Mouse (Mus musculus) layer of hippocampus, adult 18-20 months (tissue): Measurements from ENCODE around the gene Wdr5. TPM values are rescaled to one million over a fixed set of nuclear protein-coding genes. Genes with fewer than 3 reads are reported as not detected.

Source experiments
- DNase-seq, 2 experiments: peaks; one replicate each; pipeline ENCODE4 v3.0.0; 2022; ENCODE audit warnings: low spot score in 2 of 2
- long read RNA-seq: library from polyadenylated mRNA; stranded (forward); transcript quantifications from one replicate; pipeline ENCODE4 v2.0.0, GENCODE M21; 2021
- total RNA-seq, 2 experiments: library from RNA; stranded (reverse); gene quantifications; 2 replicates each; pipeline ENCODE4 v1.2.3; 2021

Wdr5 gene
- total RNA-seq, result 10 to 100 TPM; 26.7 to 28.0 TPM
- long read RNA-seq, transcript Wdr5-201 (14 exons, 2,890 nt), result major isoform, 19 of 31 reads
- long read RNA-seq, partial matches to known transcripts, result 1 of 31 reads
- long read RNA-seq, other reads (novel, unspliced or antisense), result 11 of 31 reads

DNA sequence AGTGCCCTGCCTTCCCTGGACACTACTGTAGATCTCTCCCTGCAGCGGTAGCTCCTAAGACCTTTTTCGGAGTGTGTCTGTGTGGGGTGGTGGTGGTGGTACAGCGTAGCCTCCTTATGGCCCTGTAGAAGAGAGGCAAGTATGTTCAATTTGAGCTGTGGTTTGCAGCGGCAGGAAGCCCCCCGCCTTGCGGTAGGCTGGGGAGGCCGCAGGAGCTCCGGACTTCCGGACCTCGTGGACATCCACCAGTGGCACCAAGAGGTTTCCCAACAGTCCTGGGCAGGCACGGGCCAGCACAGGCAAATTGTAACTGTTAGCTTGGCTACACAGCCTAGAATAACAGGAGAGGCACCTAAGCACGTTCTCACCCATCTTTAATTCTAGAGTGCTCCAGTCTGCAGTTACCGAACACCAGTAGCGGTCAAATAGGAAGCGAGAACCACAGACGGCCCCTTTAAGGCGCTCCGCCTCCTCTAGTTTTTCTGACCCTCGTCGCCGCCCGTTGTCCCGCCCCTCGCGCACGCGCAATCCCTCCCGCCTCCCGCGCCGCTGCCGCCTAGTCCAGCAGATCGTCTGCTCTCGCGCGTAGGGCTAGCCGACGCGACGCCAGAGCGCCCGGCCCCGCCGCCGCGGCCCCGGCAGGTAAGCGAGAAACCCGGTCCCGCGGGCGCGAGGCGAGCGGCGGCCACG is at the start of gene Wdr5:
TSS of gene Wdr5 (plus strand) at position 519 of the 690 bp plus-strand sequence.
- DNase-seq, result peak; percentile 97

DNA sequence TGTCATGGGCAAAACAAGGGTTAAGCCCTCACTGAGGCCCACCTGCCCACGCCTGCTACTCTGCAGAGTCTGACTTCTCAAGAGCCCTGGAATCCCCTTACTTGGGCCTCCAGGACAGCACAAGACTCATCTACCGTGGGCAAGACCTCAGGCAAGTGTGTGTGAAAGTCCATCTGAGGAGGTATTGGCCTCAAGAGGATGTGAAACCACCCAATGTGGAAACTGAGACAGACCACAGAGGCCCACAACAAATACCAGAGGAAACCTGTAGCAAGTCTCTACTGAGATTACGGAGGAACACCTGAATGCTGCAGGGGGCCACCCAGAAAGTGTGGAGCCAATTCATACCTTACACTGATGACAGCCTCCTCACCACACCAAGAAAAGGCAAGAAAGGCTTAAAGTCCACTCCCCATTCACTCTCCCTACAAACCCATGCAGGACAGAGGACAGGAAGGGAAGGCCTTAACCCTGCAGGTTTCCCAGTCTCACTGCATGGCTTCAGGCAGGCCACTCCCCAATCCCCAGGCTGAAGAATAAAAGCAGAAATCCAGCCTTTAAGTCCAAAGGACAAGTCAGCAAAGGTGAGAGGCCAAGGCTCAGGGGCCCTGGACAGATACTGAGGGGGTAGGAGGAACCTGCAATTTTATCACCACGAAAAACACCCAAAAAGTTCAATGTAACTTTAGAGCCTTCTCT is 45.5 kb upstream of the Wdr5 start:
- no peak for DNase-seq

DNA sequence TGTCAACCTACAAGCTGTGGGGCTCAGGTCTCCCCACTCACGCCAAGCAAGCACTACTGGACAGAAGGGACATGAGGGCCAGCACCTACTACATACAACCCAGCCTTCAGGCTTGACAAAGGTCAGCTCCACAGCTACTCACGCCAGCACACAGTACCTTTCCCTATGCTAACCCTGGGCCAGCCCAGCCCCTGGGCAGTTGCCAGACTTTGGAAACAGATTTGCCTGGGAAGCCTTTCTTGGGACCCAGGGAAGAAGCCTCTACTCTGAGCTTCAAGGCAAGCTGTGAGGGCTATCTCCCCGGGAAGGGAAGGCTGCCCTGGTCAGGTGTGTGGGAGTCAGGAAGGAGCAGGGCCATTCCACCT is 45.0 kb upstream of the Wdr5 start:
- no peak for DNase-seq

DNA sequence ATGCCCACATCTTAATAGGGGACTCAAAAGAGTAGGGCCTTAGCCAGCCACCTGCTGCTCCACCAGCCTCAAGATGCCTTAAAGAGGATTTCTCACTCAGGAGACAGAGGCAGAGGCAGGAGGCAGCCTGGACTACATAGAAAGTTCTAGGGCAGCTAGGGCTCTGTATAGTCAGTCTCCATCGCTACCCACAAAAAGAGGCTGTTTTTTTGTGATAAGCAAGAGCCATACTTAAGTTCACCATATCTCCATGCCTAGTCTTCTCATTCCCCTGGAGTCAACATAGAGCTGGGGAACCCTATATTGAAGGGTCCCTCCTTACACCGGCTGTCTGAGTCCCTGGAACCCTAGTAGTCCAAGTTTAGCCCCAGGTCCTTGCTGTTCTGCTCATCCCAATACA is 44.4 kb upstream of the Wdr5 start:
- no peak for DNase-seq

DNA sequence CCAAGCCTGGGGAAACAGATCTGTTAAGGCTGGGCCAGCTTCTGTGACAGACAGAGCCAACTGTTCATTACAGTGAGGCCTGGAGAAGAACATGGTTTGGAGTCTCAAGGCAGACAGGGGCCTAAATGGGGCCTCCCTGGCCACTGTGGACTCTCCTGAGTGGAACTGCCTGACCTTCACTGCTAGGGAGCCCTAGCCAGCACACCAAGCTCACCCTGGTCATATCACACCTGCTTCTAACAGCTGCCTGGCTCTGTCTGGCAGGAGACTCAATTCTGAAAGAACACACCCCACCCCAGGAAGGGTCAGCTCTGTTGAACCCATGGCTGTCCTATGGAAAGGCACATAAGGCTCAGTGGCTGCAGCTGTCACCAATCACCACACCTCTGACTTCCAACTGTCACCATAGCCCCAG is 43.8 kb upstream of the Wdr5 start:
- DNase-seq, result no peak

- DNase-seq, result no peak
These were observed 41.7 kb upstream of the Wdr5 start for GRCm38 (mm10) chr2:27473061-27473765.

DNA sequence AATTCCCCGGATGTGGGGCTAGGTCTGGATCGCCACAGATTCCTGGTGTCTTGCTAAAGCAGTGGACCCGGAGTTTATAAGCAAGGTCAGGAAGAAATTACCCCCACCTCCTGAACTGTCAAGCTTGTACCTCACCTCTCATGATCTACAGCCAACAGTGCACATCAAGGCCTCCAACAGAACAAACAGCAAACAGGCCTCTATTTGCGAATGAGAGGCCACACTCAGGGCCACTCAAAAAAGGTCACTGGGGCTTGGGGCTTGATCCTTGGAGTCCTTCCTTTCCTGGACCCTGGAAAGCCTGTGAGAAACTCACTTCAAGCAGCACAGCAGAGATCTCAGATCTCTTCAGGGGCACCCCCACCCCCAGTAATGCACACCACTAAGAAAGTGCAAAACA is 41.0 kb upstream of the Wdr5 start:
- DNase-seq, result no peak

GRCm38 (mm10) chr2:27474621-27475484 is 40.1 kb upstream of the Wdr5 start:
- no peak for DNase-seq

- peak; percentile 88 to 94 for DNase-seq
These were observed 39.3 kb upstream of the Wdr5 start for GRCm38 (mm10) chr2:27475495-27476302.

DNA sequence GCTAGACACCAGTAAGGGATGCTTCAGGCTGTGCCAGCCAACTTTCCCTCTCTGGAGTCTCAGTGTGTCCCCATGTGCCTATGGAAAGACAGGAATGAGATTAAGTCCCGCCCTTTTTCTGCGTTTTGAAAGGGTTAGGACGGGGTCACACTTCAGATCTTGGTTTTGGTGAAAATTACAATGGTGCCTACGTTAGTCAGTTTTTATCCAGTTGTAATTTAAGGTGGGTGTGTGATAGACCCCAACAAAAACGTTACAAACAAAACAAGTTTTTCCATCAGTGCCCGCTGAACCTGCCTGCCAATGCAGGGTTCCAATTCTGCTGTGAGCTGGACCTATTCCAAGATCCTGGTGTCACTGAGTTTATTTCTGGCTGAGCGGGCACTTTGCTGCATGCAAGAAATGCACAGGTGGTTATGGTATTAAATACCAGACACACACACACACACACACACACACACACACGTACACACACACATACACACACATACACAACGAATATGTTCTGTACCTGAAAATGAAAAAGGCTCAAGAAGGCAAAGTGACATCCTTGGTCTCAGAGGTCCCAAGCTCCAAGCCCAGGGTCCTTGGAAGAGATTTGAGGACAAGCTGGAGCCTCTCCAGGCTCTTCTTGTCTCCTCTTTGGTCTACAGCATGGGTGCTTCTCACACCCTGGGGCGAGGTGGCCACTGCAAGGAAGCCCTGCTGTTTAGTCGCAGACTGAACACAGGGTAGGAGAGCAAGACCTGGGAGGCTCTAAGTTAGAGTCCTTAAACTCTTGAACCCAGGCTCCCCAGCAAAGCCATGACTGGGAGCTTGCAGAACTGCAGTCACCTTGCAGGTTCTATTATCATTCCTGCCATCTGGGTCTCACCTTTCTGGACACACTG is 38.4 kb upstream of the Wdr5 start:
- peak in 1 of 2 experiments; percentile 34 for DNase-seq

- no peak for DNase-seq
These were observed 35.1 kb upstream of the Wdr5 start for GRCm38 (mm10) chr2:27479821-27480220.

GRCm38 (mm10) chr2:27480367-27480766 is 34.6 kb upstream of the Wdr5 start:
- no peak for DNase-seq

GRCm38 (mm10) chr2:27482265-27482861 is 32.6 kb upstream of the Wdr5 start:
- no peak for DNase-seq

- DNase-seq, result no peak
These were observed 28.2 kb upstream of the Wdr5 start for GRCm38 (mm10) chr2:27486725-27487124.

DNA sequence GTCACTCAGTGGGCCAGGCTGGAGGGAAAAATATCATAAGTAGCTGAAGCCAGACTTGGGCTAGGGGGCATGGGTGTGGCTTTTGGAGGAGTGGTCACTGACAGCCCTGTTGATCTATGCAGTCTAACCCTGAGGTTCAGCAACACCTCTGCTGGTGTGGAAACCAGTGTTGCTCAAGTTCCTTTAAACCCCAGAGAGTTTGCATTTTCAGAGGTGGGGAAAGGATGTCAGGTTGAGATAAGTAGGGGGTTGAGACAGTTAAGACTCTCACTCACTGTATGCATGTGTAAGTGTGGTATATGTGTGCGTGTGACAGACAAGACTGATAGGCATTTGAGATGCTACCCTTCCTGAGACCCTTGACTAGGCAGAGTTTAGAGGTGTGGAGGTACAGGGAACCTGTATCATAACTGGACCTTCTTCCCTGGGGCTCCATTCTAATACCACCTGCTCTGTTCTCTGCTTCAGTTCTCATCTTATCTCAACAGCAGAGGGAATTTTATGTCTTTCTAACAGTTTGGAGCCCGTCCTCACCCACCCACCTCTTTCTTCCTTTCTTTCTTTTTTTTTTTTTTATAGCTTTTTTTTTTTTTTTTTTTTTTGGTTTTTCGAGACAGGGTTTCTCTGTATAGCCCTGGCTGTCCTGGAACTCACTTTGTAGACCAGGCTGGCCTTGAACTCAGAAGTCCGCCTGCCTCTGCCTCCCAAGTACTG is 27.5 kb upstream of the Wdr5 start:
- DNase-seq, result no peak

GRCm38 (mm10) chr2:27488362-27488761 is 26.6 kb upstream of the Wdr5 start:
- DNase-seq, result no peak

- no peak for DNase-seq
These were observed 24.0 kb upstream of the Wdr5 start for GRCm38 (mm10) chr2:27490939-27491338.

- DNase-seq, result no peak
These were observed 21.0 kb upstream of the Wdr5 start for GRCm38 (mm10) chr2:27493971-27494370.
